Mouse (Mus musculus) embryonic facial prominence, embryonic 13.5 days (tissue): ENCODE measurements around the gene Cdipt. TPM values are rescaled to one million over a fixed set of nuclear protein-coding genes. Genes with fewer than 3 reads are reported as not detected.

Source experiments
- ATAC-seq: fragments of 200-750 bp; cut with Nextera tagmentation; 2 replicates; pipeline ENCODE4 v1.8.0; 2017; ENCODE audit warnings: low read depth; ENCODE audit not compliant: insufficient number of reproducible peaks, insufficient read depth, low FRiP score, low TSS enrichment
- H3K27ac ChIP-seq: fragments of 300-500 bp; sonication (generic); 2 replicates; pipeline ENCODE4 v1.5.1; 2015; ENCODE audit warnings: moderate library complexity, mild to moderate bottlenecking, inconsistent platforms
- H3K27me3 ChIP-seq: fragments of 300-500 bp; sonication (generic); 2 replicates; pipeline ENCODE4 v1.6.1; 2015; ENCODE audit warnings: mild to moderate bottlenecking, inconsistent platforms
- H3K36me3 ChIP-seq: fragments of 300-500 bp; sonication (generic); 2 replicates; pipeline ENCODE4 v1.6.1; 2015; ENCODE audit warnings: mild to moderate bottlenecking, inconsistent platforms
- H3K4me1 ChIP-seq: fragments of 300-500 bp; sonication (generic); 2 replicates; pipeline ENCODE4 v1.6.1; 2015; ENCODE audit warnings: inconsistent platforms
- H3K4me2 ChIP-seq: fragments of 300-500 bp; sonication (generic); 2 replicates; pipeline ENCODE4 v1.6.1; 2015; ENCODE audit warnings: moderate library complexity, mild to moderate bottlenecking, inconsistent platforms
- H3K4me3 ChIP-seq: fragments of 300-500 bp; sonication (generic); 2 replicates; pipeline ENCODE4 v1.5.1; 2015; ENCODE audit warnings: mild to moderate bottlenecking, inconsistent platforms
- H3K9ac ChIP-seq: fragments of 300-500 bp; sonication (generic); 2 replicates; pipeline ENCODE4 v1.6.1; 2015; ENCODE audit warnings: mild to moderate bottlenecking, inconsistent platforms
- H3K9me3 ChIP-seq: fragments of 300-500 bp; sonication (generic); 2 replicates; pipeline ENCODE4 v1.6.1; 2016; ENCODE audit warnings: inconsistent platforms
- WGBS: fragments of 180-500 bp; shearing (Covaris S2); methylation state at CpG from one replicate; pipeline ENCODE4 v1.1.7; 2015; ENCODE audit warnings: mixed read lengths; 5-methylcytosine and 5-hydroxymethylcytosine counted together
- polyA plus RNA-seq: library from polyadenylated mRNA; unstranded; fragments of >200 nt; fragmentation: Nextera tagmentation; extraction: Ambion mirVana; gene quantifications from 2 replicates; pipeline ENCODE4 v1.2.1, GENCODE M21; 2015

Gene Cdipt
- polyA plus RNA-seq, 1 experiment from 2014 or later = 97.0 TPM

DNA sequence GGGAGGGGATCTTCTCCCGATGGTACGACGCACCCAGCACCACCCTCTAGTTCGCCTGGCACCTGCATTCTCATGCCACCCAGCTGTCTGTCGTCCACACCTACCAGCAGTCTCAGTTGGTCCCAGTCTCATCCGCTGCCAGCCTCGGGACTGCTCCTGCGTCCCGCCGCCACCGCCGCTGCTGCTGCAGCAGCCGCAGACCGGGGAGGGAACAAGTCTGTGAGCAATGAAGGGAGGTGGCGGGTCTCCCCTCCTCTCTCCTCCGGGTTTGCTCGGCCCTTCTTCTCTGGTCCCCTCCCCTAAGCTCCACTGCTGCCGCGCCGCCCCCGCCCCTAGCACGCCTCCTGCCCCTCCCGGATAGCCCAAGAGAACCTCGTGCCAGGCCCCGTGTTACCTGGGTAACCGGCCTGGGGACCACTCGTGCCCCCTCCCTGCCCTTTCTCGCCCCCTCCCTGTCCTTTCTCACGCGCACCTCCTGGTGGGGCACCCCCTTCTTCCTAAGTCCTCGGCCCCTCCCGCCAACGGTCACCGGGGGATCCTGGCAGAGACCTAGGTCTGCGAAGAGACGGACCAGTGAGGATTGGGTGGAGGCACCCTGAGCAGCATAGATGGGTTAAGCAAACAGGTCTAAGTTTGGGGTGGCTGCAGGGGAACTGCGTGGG, 45.3 kb downstream of the Cdipt start, which contains the start of the genes Gm42742 and Prrt2:
TSS of gene Gm42742 (minus strand) at position 197 of the 662 bp plus-strand sequence.
TSS of gene Prrt2 (minus strand) at position 311 of the 662 bp plus-strand sequence.
- Histone ChIP-seq H3K27ac (peak within 1 kb of the TSS; percentile 96), H3K27me3 (no peaks in the 10 kb centered on the region), H3K4me3 (peak within 1 kb of the TSS; percentile 72), H3K9me3 (no peaks in the 10 kb centered on the region), H3K36me3 (peaks cover 31% of the 10 kb centered on the region), H3K9ac (peak within 1 kb of the TSS; percentile 83), H3K4me2 (peak within 1 kb of the TSS; percentile 92), H3K4me1 (peaks cover 76% of the 10 kb centered on the region)
- peak; percentile 23; the same call in 1 of the 2 replicates for ATAC-seq
- WGBS = 2% methylated on average over 36 of the region's 37 CpGs

DNA sequence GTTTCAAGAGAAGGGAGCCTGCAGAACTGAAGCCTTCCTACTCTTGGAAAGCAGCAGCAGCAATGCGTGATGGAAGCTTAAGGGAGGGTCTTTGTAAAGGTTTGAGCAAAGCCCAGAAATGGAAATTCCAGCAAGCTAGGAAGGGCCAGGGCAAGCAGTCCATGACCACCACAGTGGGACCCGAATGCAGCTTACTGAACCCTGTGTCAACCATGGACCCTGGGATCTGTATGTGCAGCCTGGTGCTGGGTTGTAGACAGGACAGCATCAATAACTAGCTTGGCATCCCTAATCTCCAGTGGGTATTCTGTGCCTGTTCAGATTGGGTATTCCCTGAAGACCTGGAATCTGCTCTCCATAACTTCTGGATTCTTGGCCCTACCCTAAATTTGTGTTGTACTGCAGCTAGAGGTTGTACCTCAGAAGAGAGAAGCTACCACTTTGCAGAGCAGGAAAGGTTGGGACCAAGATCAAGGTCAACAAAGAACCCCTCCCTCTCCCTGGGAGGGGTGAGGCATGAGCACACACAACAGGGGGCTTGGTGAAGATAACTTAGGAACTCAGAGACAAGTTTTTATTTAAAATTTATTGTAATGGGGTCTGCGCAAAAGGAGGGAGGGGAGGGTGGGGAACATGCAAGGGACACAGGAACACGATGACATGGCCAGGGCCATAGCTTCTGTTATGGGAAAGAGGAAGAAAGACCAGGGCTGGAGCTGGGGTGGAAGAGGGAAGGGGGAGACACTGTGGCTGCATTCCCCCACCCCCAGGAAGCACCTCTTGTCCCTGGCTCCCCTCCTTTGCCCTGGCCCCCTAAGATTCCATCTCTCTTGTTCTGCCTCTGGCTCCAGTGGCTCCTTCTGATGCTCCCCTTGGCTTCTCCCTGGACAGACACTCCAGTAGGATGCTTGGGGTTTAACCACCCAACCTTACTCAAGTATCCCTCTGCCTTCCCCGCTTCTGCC, 46.1 kb downstream of the Cdipt start:
- no peak for ATAC-seq
- Histone ChIP-seq H3K4me1 (peaks cover 73% of the 10 kb centered on the region), H3K4me3 (peak overlapping the region; percentile 72), H3K4me2 (peak overlapping the region; percentile 92), H3K27ac (peak overlapping the region; percentile 96), H3K27me3 (no peaks in the 10 kb centered on the region), H3K9ac (peak overlapping the region; percentile 99), H3K36me3 (peaks cover 31% of the 10 kb centered on the region), H3K9me3 (no peaks in the 10 kb centered on the region)
- WGBS = 41% methylated on average over 5 of the region's 5 CpGs

DNA sequence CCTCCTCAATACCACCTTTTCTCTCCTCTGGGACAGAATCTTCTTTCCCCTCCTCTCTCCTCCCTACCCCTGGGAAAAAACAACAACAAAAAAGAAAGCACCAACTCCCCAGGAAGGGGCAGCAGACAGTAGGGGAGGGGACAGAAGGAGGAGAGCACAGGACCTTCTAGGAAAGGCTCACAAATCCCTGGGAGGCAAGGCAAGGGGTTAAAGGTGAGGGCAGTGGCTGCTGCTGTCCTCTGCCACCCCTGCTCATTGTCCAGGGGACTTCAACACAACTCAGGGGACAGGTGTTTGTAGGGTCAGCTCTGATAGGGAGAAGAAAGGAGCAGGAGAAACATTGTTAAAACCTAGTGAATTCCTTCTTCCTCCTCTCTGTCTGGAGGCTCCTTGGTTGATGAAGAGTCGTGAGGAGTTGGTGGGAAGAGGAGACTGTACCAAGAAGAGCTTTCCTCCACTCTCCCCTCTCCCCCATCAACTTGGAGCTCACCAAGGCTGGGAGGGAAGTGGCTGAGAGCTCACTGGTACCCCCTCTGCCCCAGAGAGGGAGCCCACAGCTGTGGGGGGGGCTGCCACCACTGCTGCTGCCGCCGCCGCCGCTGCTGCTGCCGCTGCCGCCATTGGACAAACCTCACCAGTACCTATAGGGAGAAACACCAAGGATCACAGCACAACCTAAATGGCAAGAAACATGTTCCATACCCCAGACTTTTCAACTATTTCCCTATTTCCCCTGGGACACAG, 47.0 kb downstream of the Cdipt start:
- 81% methylated on average over 7 of the region's 7 CpGs for WGBS
- H3K9ac ChIP-seq = peak overlapping the region; percentile 99
- peaks cover 31% of the 10 kb centered on the region for H3K36me3 ChIP-seq
- ATAC-seq = no peak
- H3K4me2 ChIP-seq = peak overlapping the region; percentile 97
- H3K9me3 ChIP-seq = no peaks in the 10 kb centered on the region
- H3K27me3 ChIP-seq = no peaks in the 10 kb centered on the region
- peak overlapping the region; percentile 72 for H3K4me3 ChIP-seq
- H3K4me1 ChIP-seq = peaks cover 73% of the 10 kb centered on the region
- peak overlapping the region; percentile 96 for H3K27ac ChIP-seq

DNA sequence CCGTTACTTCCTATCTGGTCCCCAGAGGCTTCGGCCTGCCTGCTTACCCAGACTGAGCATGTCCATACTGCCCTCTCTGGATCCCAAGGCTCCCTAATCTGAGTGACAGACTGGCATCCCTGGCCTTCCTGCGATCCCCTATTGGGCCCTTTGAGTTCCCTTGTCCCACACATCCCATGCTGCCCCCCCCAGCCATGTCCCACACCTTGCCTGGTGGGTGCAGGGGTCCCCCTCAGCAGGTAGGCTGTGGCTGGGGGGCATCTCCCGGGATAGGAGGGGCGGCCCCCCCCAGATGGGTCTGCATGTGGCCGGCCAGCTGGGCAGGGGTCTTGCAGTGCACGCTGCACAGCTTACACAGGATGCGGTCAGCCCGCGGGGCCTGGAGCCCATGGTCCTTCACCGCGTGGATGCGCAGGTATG, 47.6 kb downstream of the Cdipt start:
- 75% methylated on average over 12 of the region's 13 CpGs for WGBS
- Histone ChIP-seq H3K4me3 (peak overlapping the region; percentile 72), H3K9ac (peak overlapping the region; percentile 99), H3K27ac (no peak overlapping the region; the same call in 1 of the 2 replicates), H3K4me2 (peak overlapping the region; percentile 97), H3K4me1 (peaks cover 73% of the 10 kb centered on the region), H3K9me3 (no peaks in the 10 kb centered on the region), H3K27me3 (no peaks in the 10 kb centered on the region), H3K36me3 (peaks cover 31% of the 10 kb centered on the region)
- no peak for ATAC-seq

DNA sequence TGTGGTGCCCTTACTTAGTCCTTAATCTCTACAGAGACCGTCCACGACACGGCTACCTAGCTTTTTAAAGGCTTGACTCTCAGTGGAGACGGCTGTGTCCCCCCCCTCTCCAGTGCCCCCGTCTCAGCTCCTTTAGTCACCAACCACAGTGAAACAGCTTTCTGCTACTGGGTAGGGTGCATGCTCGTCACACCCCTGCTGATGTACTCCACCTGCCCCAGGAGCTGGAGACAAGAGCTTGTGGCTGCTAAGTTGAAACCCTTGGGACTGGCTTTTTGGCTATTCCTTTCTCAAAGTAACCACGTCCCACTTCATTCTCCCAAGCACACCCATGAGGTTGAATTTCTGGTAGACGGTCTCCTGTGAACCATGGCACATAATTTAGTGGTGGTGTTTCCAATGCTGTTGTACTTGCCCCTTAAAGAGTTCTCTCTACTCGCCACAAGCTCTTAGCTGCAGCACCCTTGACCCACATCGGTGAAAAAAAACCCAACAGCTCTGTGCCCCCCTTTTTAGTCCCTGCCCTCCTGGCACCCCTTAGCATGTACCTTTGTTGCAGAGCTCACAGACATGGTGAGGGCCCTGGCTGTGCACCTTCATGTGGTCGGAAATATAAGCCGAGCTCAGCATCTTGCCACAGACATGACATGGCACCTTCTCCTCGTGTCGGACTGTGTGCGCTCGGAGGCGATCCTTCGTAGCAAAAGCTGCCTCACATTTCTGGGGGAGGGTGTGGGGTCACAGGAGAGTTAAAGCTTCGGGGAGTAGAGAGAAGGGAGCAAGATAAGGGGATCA, 48.4 kb downstream of the Cdipt start:
- Histone ChIP-seq H3K4me3 (peak overlapping the region; percentile 72), H3K4me2 (peak overlapping the region; percentile 97), H3K9ac (peak overlapping the region; percentile 99), H3K9me3 (no peaks in the 10 kb centered on the region), H3K27me3 (no peaks in the 10 kb centered on the region), H3K36me3 (peaks cover 36% of the 10 kb centered on the region), H3K27ac (peak overlapping the region; percentile 99), H3K4me1 (peaks cover 65% of the 10 kb centered on the region)
- 23% methylated on average over 19 of the region's 19 CpGs for WGBS
- no peak for ATAC-seq

DNA sequence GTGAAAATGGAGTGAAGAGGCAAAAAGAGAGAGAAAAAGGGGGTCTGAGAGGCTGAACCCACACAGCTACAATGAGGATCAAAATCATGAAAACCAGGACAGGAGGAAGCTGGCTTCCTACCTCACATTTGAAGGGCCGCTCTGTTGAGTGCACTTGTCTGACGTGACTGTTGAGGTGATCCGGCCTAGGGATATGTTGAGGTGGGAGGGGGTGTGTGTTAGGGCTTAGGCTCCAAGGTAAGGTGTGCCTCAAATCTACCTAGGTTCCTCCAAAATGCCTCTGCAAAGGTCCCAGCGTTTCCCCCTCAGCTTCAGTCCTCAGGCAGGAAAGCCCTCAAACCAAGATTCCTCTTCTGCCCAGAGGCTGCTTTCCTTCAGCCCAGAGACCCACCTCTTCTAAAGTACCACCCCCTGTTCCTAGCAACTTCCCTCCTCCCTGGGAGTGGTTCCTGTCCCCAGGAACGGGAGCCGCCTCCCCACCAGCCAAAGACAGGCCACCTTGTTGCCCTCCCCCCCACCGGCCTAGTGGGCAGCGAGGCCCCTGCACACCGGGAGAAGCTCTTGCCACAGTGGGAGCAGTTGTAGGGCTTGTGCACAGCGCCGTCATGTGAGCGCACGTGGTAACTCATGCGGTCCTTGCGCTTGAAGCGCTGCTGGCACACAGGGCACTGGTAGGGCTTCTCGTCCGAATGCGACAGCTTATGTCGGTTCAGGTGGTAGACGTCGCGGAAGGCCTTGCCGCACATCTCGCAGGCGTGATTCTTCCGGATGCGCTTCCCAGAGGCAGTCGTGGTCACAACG, 49.2 kb downstream of the Cdipt start:
- Histone ChIP-seq H3K27ac (peak overlapping the region; percentile 99), H3K9ac (peak overlapping the region; percentile 99), H3K4me2 (peak overlapping the region; percentile 97), H3K9me3 (no peaks in the 10 kb centered on the region), H3K4me1 (peaks cover 57% of the 10 kb centered on the region), H3K4me3 (peak overlapping the region; percentile 72), H3K36me3 (peaks cover 40% of the 10 kb centered on the region), H3K27me3 (no peaks in the 10 kb centered on the region)
- 0 out of 2 replicates have a peak, but pooled peaks have one; percentile 1 for ATAC-seq
- under 1% methylated on average over 30 of the region's 30 CpGs for WGBS

DNA sequence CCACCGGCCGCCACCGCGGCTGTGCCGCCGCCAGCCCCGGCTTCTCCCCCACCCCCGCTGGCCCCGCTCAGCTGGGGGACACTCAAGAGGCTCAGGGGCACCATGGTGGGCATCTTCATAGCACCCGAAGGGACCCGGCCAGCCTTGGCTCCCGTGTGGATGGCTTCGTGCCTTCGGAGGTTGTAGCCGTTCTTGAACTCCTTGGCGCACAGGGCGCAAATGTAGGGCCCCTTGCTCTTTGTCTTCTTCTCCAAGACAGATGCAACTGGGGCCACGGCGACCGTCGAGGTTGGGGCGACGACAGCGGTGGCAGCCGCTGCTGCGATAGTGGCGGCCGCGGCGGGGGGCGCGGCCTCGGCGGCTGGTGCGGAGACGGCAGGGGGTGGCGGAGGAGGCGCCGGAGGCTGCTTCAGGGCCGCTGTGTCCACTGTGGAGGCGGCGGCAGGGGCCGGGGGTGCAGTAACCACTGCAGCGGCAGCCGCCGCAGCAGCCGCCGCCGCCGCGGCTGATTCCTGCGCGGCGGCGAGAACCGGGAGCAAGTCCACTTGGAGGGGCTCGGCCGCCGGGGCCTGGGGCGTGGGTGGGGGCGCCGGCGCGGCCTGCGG, 49.9 kb downstream of the Cdipt start:
- under 1% methylated on average over 53 of the region's 65 CpGs for WGBS
- Histone ChIP-seq H3K27ac (peak overlapping the region; percentile 99), H3K4me3 (peak overlapping the region; percentile 72), H3K36me3 (peaks cover 48% of the 10 kb centered on the region), H3K27me3 (no peaks in the 10 kb centered on the region), H3K9ac (peak overlapping the region; percentile 99), H3K4me1 (peaks cover 50% of the 10 kb centered on the region), H3K4me2 (peak overlapping the region; percentile 97), H3K9me3 (no peaks in the 10 kb centered on the region)
- no peak for ATAC-seq

DNA sequence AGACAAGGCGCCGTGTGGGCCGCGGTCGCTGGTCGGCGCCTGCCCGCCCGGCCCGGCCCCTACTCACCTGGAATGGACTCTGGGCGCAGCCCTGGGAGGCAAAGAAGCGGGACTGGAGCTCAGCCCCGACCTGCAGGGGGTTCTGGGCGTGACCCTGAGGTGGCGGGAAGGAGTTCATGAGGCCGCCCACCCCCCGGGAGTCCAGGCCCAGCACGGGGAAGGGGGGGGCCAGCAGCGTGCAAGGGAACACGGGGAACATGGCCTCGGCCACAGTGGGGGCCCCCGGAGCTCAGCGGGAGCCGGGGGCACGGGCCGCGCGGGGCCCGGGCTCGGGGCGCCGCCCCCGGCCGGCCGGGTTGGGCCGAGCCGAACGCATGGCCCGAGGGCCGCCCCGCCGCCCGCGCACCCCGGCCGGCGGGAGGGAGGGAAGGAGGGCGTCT, 50.5 kb downstream of the Cdipt start:
- no peaks in the 10 kb centered on the region for H3K27me3 ChIP-seq
- ATAC-seq = peak; percentile 8; the same call in 1 of the 2 replicates
- peak overlapping the region; percentile 99 for H3K9ac ChIP-seq
- H3K4me2 ChIP-seq = peak overlapping the region; percentile 97
- peak overlapping the region; percentile 72 for H3K4me3 ChIP-seq
- H3K4me1 ChIP-seq = peaks cover 48% of the 10 kb centered on the region
- WGBS = 0% methylated on average over 23 of the region's 48 CpGs
- peaks cover 53% of the 10 kb centered on the region for H3K36me3 ChIP-seq
- no peaks in the 10 kb centered on the region for H3K9me3 ChIP-seq
- peak overlapping the region; percentile 99 for H3K27ac ChIP-seq

DNA sequence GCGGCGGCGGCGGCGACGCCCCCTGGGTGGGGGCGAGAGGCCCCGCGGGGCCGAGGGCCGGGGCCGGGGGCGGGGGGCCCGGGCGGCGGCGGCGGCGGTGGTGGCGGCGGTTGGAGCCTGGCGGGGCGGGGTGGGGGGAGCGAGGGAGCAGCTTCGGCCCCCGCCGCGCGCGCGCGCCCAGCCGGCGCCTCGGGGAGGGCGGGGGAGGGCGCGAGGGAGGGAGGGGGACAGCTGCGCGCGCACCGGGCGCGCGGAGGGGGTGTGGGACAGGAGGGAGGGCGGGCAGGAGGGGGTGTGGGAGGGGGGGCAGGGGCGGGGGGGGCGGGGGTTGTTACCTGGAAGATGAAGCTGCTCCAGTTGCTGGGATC, 50.9 kb downstream of the Cdipt start:
- H3K36me3 ChIP-seq = peaks cover 57% of the 10 kb centered on the region
- ATAC-seq = no peak; the same call in 1 of the 2 replicates

More for the DNA sequence above, 50.9 kb downstream of the Cdipt start:
- H3K27ac ChIP-seq = peak overlapping the region; percentile 99
- H3K9me3 ChIP-seq = no peaks in the 10 kb centered on the region
- WGBS = 2% methylated on average over 14 of the region's 48 CpGs
- no peaks in the 10 kb centered on the region for H3K27me3 ChIP-seq
- H3K4me2 ChIP-seq = peak overlapping the region; percentile 97
- H3K9ac ChIP-seq = peak overlapping the region; percentile 99
- H3K4me1 ChIP-seq = peaks cover 44% of the 10 kb centered on the region
- H3K4me3 ChIP-seq = peak overlapping the region; percentile 72
